In genomic region chr11:75190371-75190724, GRCm38 (mm10) we compare ENCODE assay signal across 7 mouse cellular contexts. TPM values are rescaled to one million over a fixed set of nuclear protein-coding genes. Genes with fewer than 3 reads are reported as not detected.
DNase-seq lines count a peak whose midpoint lies in the region; ATAC-seq and TF ChIP-seq lines count a peak whose summit lies in the region.

No protein-coding gene starts in this region.

- H3K27ac ChIP-seq in hindbrain, postnatal 0 days: no peak overlapping the region
- no peak overlapping the region for H3K27ac ChIP-seq in limb, embryonic 11.5 days (replicated peaks; ENCODE audit: low read depth, low read length)
- 0 out of 2 replicates have a peak overlapping the region, but pooled peaks have one; percentile 56 for H3K27ac ChIP-seq in midbrain, embryonic 12.5 days (replicated peaks)
- H3K27ac ChIP-seq in small intestine, adult 2 months (ENCODE audit: insufficient read depth, low read depth, low read length): peak overlapping the region; percentile 20; the same call in 1 of the 2 replicates

- H3K4me1 ChIP-seq in hindbrain, postnatal 0 days (ENCODE audit: insufficient read depth, low read length): no peaks in the 10 kb centered on the region; the same call in 1 of the 2 replicates
- peaks cover 29% of the 10 kb centered on the region for H3K4me1 ChIP-seq in limb, embryonic 11.5 days (ENCODE audit: control insufficient read depth, insufficient read depth, low read length)
- H3K4me1 ChIP-seq in midbrain, embryonic 12.5 days: peaks cover 43% of the 10 kb centered on the region
- H3K4me1 ChIP-seq in small intestine, adult 2 months (ENCODE audit: control insufficient read depth, insufficient read depth, insufficient read length, low read length): peaks cover 14% of the 10 kb centered on the region

- peak; percentile 34; the same call in 1 of the 2 replicates for TF ChIP-seq POLR2A in small intestine, adult 2 months (IDR thresholded peaks at IDR 0.05; ENCODE audit: low read depth, low read length)

- 1% methylated on average over 24 of the region's 24 CpGs for WGBS in hindbrain, postnatal 0 days
- WGBS in limb, embryonic 11.5 days: under 1% methylated on average over 24 of the region's 24 CpGs
- WGBS in midbrain, embryonic 12.5 days: 0% methylated on average over 24 of the region's 24 CpGs
- WGBS in small intestine, adult 2 months: 1% methylated on average over 24 of the region's 24 CpGs

- no peaks in the 10 kb centered on the region for H3K9me3 ChIP-seq in hindbrain, postnatal 0 days (ENCODE audit: low read length)
- no peaks in the 10 kb centered on the region for H3K9me3 ChIP-seq in limb, embryonic 11.5 days (ENCODE audit: control insufficient read depth, low read length)
- no peaks in the 10 kb centered on the region for H3K9me3 ChIP-seq in midbrain, embryonic 12.5 days

- peak overlapping the region; percentile 85 for H3K4me3 ChIP-seq in hindbrain, postnatal 0 days (ENCODE audit: low read length)
- H3K4me3 ChIP-seq in limb, embryonic 11.5 days (ENCODE audit: low read depth, low read length): peak overlapping the region; percentile 88
- peak overlapping the region; percentile 74 for H3K4me3 ChIP-seq in midbrain, embryonic 12.5 days
- peak overlapping the region; percentile 82 for H3K4me3 ChIP-seq in small intestine, adult 2 months (ENCODE audit: low read depth, low read length)

- peaks cover 3% of the 10 kb centered on the region; the same call in 1 of the 2 replicates for H3K27me3 ChIP-seq in hindbrain, postnatal 0 days (ENCODE audit: insufficient read depth, low read length)
- peaks cover 32% of the 10 kb centered on the region for H3K27me3 ChIP-seq in limb, embryonic 11.5 days (ENCODE audit: control insufficient read depth, insufficient read depth, low read length)
- H3K27me3 ChIP-seq in midbrain, embryonic 12.5 days: peaks cover 46% of the 10 kb centered on the region
- no peaks in the 10 kb centered on the region for H3K27me3 ChIP-seq in small intestine, adult 2 months (ENCODE audit: control insufficient read depth, insufficient read depth, low read length)

- peak; percentile 55 for TF ChIP-seq CTCF in hindbrain, postnatal 0 days (IDR thresholded peaks at IDR 0.05; ENCODE audit: low read depth)
- TF ChIP-seq CTCF in small intestine, adult 2 months (IDR thresholded peaks at IDR 0.05; ENCODE audit: extremely low read depth, insufficient read length, insufficient replicate concordance, low read depth, low read length): no peak

- no peaks in the 10 kb centered on the region for H3K36me3 ChIP-seq in hindbrain, postnatal 0 days (ENCODE audit: insufficient read depth, low read length)
- H3K36me3 ChIP-seq in limb, embryonic 11.5 days (ENCODE audit: control insufficient read depth, insufficient read depth, low read length): no peaks in the 10 kb centered on the region
- H3K36me3 ChIP-seq in midbrain, embryonic 12.5 days: no peaks in the 10 kb centered on the region
- H3K36me3 ChIP-seq in small intestine, adult 2 months (ENCODE audit: control insufficient read depth, insufficient read depth, low read length): no peaks in the 10 kb centered on the region

- H3K9ac ChIP-seq in hindbrain, postnatal 0 days (replicated peaks; ENCODE audit: low read length): peak overlapping the region; percentile 70
- H3K9ac ChIP-seq in limb, embryonic 11.5 days (ENCODE audit: low read length): peak overlapping the region; percentile 72
- peak overlapping the region; percentile 54 for H3K9ac ChIP-seq in midbrain, embryonic 12.5 days (replicated peaks)

- DNase-seq in adrenal gland, adult 18-20 months (ENCODE audit: low spot score in 2 of 2): peak; percentile 71 to 73
- peak; percentile 47 to 60 for DNase-seq in gastrocnemius, adult 8-10 months (ENCODE audit: low spot score in 2 of 2)
- DNase-seq in hindbrain, postnatal 0 days (ENCODE audit: low spot score): peak; percentile 92
- peak; percentile 89 for DNase-seq in limb, embryonic 11.5 days (ENCODE audit: low spot score)

- H3K4me2 ChIP-seq in hindbrain, postnatal 0 days (ENCODE audit: low read depth, low read length): peak overlapping the region; percentile 95
- H3K4me2 ChIP-seq in limb, embryonic 11.5 days (ENCODE audit: low read depth, severe bottlenecking): peak overlapping the region; percentile 91
- H3K4me2 ChIP-seq in midbrain, embryonic 12.5 days (replicated peaks): peak overlapping the region; percentile 80

- peak; percentile 85 for ATAC-seq in common myeloid progenitor, adult 5-6 weeks (replicated peaks; ENCODE audit: low read depth, poor library complexity, severe bottlenecking)
- ATAC-seq in hindbrain, postnatal 0 days: peak; percentile 86
- peak; percentile 70 for ATAC-seq in limb, embryonic 11.5 days (ENCODE audit: insufficient number of reproducible peaks, low FRiP score, low TSS enrichment, low read depth)
- ATAC-seq in midbrain, embryonic 12.5 days (ENCODE audit: low FRiP score, low read depth): peak; percentile 67

RNA-seq across cellular contexts. Expression of gene Dph1, which starts 0.7 kb away (rescaled TPM):
- 10 to 100 TPM; 23.4 to 34.5 TPM for total RNA-seq in adrenal gland, adult 18-20 months (2021)
- 7.1 and 10.5 TPM in 2 replicates for total RNA-seq in common myeloid progenitor, adult 5-6 weeks (2017)
- total RNA-seq in gastrocnemius, adult 8-10 months (2022): 1 to 10 TPM; 4.2 to 6.9 (median 5.4) TPM
- total RNA-seq in hindbrain, postnatal 0 days (2014; rRNA removed): 31.3 and 39.2 TPM in 2 replicates
- polyA plus RNA-seq in hindbrain, postnatal 0 days (2015; fragmentation: Nextera tagmentation; extraction: Ambion mirVana): 13.5 and 13.6 TPM in 2 replicates
- polyA plus RNA-seq in limb, embryonic 11.5 days (2014; fragmentation: Nextera tagmentation; extraction: Ambion mirVana): 24.1 and 25.5 TPM in 2 replicates
- 15.8 and 17.6 TPM in 2 replicates for polyA plus RNA-seq in midbrain, embryonic 12.5 days (2016; fragmentation: Nextera tagmentation; extraction: Ambion mirVana)
- 9.9 and 13.7 TPM in 2 replicates for polyA plus RNA-seq in small intestine, adult 2 months (2012; rRNA removed)

RNA-seq across cellular contexts. Expression of gene Rtn4rl1, which starts 3.2 kb away (rescaled TPM):
- 10 to 100 TPM; 27.7 to 33.2 TPM for total RNA-seq in adrenal gland, adult 18-20 months (2021)
- 0.24 and 1.6 TPM in 2 replicates for total RNA-seq in common myeloid progenitor, adult 5-6 weeks (2017)
- 1 to 10 TPM in 1 of 4 experiments, under 1 TPM in 3; 0.63 to 1.3 (median 0.94) TPM for total RNA-seq in gastrocnemius, adult 8-10 months (2022)
- total RNA-seq in hindbrain, postnatal 0 days (2014; rRNA removed): 13.0 and 13.4 TPM in 2 replicates
- polyA plus RNA-seq in hindbrain, postnatal 0 days (2015; fragmentation: Nextera tagmentation; extraction: Ambion mirVana): 9.9 and 10.7 TPM in 2 replicates
- 0.75 and 0.78 TPM in 2 replicates for polyA plus RNA-seq in limb, embryonic 11.5 days (2014; fragmentation: Nextera tagmentation; extraction: Ambion mirVana)
- polyA plus RNA-seq in midbrain, embryonic 12.5 days (2016; fragmentation: Nextera tagmentation; extraction: Ambion mirVana): 9.3 and 10.2 TPM in 2 replicates
- 8.6 and 11.8 TPM in 2 replicates for polyA plus RNA-seq in small intestine, adult 2 months (2012; rRNA removed)

RNA-seq across cellular contexts. Expression of gene Ovca2, which starts 11.7 kb away (rescaled TPM):
- total RNA-seq in adrenal gland, adult 18-20 months (2021): 10 to 100 TPM; 15.9 to 19.8 TPM
- total RNA-seq in common myeloid progenitor, adult 5-6 weeks (2017): 18.5 and 20.9 TPM in 2 replicates
- total RNA-seq in gastrocnemius, adult 8-10 months (2022): 1 to 10 TPM; 2.0 to 4.5 (median 2.3) TPM
- 11.0 and 17.6 TPM in 2 replicates for total RNA-seq in hindbrain, postnatal 0 days (2014; rRNA removed)
- 11.7 and 15.7 TPM in 2 replicates for polyA plus RNA-seq in hindbrain, postnatal 0 days (2015; fragmentation: Nextera tagmentation; extraction: Ambion mirVana)
- polyA plus RNA-seq in limb, embryonic 11.5 days (2014; fragmentation: Nextera tagmentation; extraction: Ambion mirVana): 38.2 and 39.8 TPM in 2 replicates
- polyA plus RNA-seq in midbrain, embryonic 12.5 days (2016; fragmentation: Nextera tagmentation; extraction: Ambion mirVana): 23.2 and 24.9 TPM in 2 replicates
- polyA plus RNA-seq in small intestine, adult 2 months (2012; rRNA removed): 12.8 and 14.2 TPM in 2 replicates

RNA-seq across cellular contexts. Expression of gene Hic1, which starts 21.0 kb away (rescaled TPM):
- 10 to 100 TPM in 1 of 2 experiments, 1 to 10 TPM in 1; 5.4 to 13.1 TPM for total RNA-seq in adrenal gland, adult 18-20 months (2021)
- total RNA-seq in common myeloid progenitor, adult 5-6 weeks (2017): 1.1 TPM in 1 of 2 replicates, not detected in the other
- 1 to 10 TPM; 2.7 to 5.0 (median 4.0) TPM for total RNA-seq in gastrocnemius, adult 8-10 months (2022)
- total RNA-seq in hindbrain, postnatal 0 days (2014; rRNA removed): 8.5 and 12.9 TPM in 2 replicates
- 1.7 TPM in 2 replicates for polyA plus RNA-seq in hindbrain, postnatal 0 days (2015; fragmentation: Nextera tagmentation; extraction: Ambion mirVana)
- 4.1 and 4.5 TPM in 2 replicates for polyA plus RNA-seq in limb, embryonic 11.5 days (2014; fragmentation: Nextera tagmentation; extraction: Ambion mirVana)
- polyA plus RNA-seq in midbrain, embryonic 12.5 days (2016; fragmentation: Nextera tagmentation; extraction: Ambion mirVana): 3.7 and 4.8 TPM in 2 replicates
- polyA plus RNA-seq in small intestine, adult 2 months (2012; rRNA removed): 22.9 and 29.6 TPM in 2 replicates

Comparison
In these comparisons a context has a peak if more than half of its experiments do, and no peak if none do; other contexts are left out.
1. H3K27ac ChIP-seq: peak in midbrain, embryonic 12.5 days (single experiment) and small intestine, adult 2 months (single experiment); none in hindbrain, postnatal 0 days (single experiment) and limb, embryonic 11.5 days (single experiment).
2. Peak in every context shown above with its lines, with median percentiles within 50 percentile points of each other: DNase-seq, ATAC-seq, H3K4me2 ChIP-seq, H3K4me3 ChIP-seq and H3K9ac ChIP-seq.